Mouse (Mus musculus) lung, adult 18-20 months (tissue): Measurements from ENCODE around the gene Nsmf.

ENCODE experiments used
- DNase-seq, 2 experiments: peaks; one replicate each; pipeline ENCODE4 v3.0.0; 2022; ENCODE audit warnings: mixed read lengths in 2 of 2

Gene Nsmf

DNA sequence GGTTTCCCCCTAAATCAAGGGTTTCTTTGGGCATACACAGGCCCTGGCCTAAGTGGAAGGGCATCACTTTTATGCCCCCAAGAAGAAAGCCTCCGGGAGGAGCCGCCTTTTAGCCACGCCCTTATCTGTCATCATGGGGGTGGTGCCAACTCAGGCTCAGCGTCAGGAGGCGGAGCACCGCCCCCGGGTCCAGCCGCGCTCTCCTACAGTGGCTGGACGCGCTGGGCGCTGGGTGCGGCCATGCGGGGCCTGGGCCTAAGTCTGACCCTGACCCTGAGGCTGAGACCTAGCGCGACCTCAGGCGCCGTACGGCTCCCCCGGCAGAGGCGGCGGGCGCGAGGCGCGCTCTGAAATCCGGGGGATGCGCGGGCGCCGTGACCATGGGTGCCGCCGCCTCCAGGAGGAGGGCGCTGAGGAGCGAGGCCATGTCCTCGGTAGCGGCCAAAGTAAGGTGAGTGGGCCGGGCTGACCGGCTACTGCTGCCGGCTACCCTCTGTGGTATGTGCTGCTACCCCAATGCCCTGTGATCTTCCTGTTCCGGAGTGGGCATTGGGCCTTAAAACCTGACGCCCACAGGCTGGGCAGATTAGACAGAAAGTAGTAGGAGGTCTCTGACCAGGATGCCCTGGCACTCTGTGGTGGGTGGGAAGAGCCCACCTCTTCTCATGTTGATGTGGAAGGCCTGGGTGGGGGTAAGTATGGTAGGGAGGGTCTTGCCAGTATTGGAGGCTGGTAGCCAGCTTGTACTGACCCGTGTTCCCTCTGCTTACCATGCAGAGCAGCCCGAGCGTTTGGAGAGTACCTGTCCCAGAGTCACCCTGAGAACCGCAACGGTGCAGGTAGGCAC is at the start of gene Nsmf:
TSS of gene Nsmf (plus strand) at position 135 of the 847 bp plus-strand sequence.
- peak; percentile 86 to 90 for DNase-seq

DNA sequence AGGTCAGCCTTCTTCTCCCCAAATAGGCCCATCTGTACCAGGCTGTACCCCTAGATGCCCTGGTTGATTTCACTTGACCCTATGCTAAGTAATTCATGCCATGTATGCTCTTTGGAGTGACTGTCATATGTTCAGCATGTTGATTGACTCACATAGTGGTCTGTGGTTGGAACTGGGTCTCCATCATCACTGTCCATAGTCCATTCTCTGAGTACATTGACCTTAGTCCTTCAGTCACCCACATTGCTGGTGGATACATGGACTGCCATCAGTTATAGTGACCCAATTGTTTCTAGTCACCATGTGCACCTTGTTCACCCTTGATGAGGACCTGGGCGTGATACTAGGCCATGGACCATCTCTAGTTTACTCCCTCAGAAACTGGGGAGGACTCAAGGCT is 47.4 kb upstream of the Nsmf start:
- no peak for DNase-seq

GRCm38 (mm10) chr2:25008250-25008649 is 45.9 kb upstream of the Nsmf start:
- DNase-seq: no peak

- no peak for DNase-seq
These were observed 31.5 kb upstream of the Nsmf start for GRCm38 (mm10) chr2:25022678-25023077.

DNA sequence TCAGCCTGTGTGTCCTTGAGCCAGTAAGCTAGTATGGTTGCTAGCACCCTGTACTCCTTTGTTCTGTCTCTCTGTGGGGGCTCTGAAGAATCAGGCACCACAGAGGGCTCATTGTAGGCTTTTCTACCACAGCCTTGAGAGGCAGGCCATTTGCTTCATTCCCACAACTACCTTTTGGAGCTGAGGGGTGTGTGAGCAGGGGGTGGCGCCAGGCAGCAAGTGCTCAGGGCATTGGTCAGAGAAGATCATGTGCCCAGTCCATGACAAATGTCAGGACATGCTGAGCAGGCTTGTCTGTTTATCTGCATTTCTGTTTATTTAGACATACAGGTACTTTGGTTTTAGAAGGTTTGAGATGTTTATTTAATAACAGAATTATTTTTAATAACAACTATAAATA is 29.0 kb upstream of the Nsmf start:
- no peak for DNase-seq

DNA sequence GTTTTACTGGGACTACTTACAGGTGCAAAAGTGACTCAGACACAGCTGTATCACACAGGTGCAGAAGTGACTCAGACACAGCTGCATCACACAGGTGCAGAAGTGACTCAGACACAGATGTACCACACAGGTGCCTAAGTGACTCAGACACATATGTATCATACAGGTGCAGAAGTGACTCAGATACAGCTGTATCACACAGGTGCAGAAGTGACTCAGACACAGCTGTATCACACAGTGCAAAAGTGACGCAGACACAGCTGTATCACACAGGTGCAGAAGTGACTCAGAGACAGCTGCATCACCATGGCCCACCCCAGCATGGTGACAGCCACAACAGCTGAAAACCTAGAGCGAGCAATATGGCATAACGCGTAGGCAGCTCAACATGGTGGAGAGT is 19.2 kb upstream of the Nsmf start:
- no peak for DNase-seq

DNA sequence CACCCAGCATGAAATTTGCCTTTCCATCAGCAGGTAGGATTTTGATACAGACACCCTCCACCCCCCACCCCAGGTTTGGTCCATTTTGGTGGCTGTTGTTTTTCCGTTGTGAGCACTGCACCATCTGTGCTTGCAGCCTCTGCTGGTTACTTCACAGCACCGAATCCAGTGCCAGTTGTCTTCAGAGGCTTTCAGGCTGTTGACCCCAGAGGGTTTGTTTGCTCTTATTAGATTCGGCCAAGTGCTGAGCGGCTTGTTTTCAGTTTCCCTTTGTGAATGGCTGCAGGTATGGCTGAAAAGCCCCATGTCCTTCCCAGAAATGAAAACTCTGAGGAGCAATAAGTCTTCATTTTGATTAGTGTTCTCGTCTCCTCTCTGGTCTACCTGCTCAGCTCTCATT is 14.1 kb upstream of the Nsmf start:
- DNase-seq: no peak

- DNase-seq: no peak
These were observed 3.2 kb upstream of the Nsmf start for GRCm38 (mm10) chr2:25050921-25051320.

GRCm38 (mm10) chr2:25051450-25051849 is 2.7 kb upstream of the Nsmf start:
- no peak for DNase-seq

DNA sequence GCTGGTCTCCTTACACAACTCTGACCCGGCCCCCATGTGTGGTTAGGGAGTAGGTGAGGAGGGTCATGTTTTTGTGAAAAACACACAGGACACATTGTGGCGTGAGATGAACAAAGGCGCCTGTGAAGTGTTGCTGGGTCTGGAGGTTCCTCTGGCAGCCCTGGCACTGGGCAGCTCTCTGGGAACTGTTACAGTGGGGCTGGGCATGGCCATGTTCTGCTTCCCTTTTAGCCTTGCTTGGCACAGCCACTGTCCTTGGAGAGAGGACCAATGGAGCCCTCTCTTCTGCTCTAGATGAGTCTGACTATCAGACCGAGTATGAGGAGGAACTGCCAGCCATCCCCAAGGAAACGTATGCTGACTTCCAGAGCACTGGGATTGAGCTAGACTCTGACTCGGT is 1.1 kb upstream of the Nsmf start:
- no peak for DNase-seq

GRCm38 (mm10) chr2:25055068-25055405 is 882 bp downstream of the Nsmf start:
- DNase-seq: peak in 1 of 2 experiments; percentile 19

GRCm38 (mm10) chr2:25055409-25056155 is 1.4 kb downstream of the Nsmf start:
- no peak for DNase-seq

GRCm38 (mm10) chr2:25058926-25059325 is 4.8 kb downstream of the Nsmf start:
- no peak for DNase-seq

- DNase-seq: no peak
These were observed 9.4 kb downstream of the Nsmf start for GRCm38 (mm10) chr2:25063523-25063922.

- DNase-seq: no peak
These were observed 10.1 kb downstream of the Nsmf start for GRCm38 (mm10) chr2:25064285-25064684.

DNA sequence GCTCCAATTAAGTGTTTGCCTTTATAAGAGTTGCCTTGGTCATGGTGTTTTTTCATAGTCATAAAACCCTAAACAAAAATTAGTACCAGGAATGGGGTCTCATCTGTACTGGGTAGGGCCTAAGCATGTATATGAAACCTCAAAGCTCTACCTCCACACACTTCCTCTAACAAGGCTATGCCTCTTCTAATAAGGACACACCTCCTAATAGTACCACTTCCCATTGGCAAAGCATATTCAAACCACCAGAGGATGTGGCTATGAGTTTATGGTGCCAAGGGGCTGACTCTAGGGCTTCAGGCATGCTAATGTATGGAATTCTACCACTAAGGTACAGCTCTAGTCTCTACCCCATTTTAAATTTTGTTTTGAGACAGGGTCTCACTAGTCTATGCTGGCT is 11.4 kb downstream of the Nsmf start:
- no peak for DNase-seq

GRCm38 (mm10) chr2:25066552-25066951 is 12.4 kb downstream of the Nsmf start:
- no peak for DNase-seq

- DNase-seq: no peak
These were observed 15.4 kb downstream of the Nsmf start for GRCm38 (mm10) chr2:25069537-25069936.

DNA sequence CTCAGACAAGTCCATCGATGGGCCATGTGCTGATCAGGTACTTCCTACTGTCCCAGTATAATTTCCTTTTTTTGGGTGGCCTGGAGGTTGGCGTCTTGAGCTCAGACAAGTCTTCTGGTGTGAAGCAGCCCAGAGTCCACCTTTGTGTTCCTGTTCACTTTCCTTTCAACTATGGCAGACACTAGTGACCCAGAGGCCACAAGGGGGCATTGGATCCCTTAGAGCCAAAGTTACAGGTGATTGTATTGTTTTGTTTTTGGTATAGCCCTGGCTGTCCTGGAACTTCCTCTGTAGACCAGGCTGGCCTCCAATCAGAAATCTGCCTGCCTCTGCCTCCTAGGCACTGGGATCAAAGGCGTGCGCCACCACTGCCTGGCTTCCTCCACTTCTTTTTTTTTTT is 18.2 kb downstream of the Nsmf start:
- no peak for DNase-seq

- DNase-seq: no peak
These were observed 21.4 kb downstream of the Nsmf start for GRCm38 (mm10) chr2:25075506-25075905.

DNA sequence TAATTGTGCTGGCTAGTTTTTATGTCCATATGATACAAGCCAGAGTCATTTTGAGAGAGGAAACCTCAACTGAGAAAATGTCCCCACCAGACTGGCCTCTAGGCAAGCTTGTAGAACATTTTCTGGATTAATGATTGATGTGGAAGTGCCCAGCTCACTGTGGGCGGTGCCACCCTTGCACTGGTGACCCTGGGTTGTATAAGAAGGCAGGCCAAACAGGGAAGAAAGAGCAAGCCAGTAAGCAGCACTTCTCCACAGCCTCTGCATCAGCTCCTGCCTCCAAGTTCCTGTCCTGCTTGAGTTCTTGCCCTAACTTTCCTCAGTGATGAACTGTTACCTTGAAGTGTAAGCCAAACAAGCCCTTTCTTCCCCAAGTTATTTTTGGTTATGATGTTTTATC is 24.8 kb downstream of the Nsmf start:
- DNase-seq: no peak

- no peak for DNase-seq
These were observed 25.9 kb downstream of the Nsmf start, which contains the start of gene Entpd8 for GRCm38 (mm10) chr2:25080076-25080475. Gene Entpd8 (plus strand): TSS chr2:25080304.

DNA sequence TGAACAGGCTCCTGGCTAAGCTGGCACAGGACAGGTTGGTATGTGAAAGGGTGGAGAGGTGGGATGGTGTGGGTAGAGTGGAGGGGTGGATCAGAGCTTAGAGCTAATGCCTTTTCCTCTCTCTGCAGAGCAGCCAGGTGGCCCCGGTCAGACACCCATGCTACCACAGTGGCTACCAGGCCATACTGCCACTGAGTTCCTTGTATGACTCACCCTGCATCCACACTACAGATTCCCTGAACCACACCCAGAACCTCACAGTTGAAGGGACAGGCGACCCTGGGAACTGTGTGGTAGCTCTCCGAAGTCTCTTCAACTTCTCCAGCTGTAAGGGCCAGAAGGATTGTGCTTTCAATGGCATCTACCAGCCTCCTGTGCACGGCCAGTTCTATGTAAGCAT is 29.5 kb downstream of the Nsmf start:
- DNase-seq: no peak

- DNase-seq: no peak
These were observed 31.4 kb downstream of the Nsmf start for GRCm38 (mm10) chr2:25085571-25085970.
